Mouse (Mus musculus): ENCODE measurements around the gene Acss1.

DNA sequence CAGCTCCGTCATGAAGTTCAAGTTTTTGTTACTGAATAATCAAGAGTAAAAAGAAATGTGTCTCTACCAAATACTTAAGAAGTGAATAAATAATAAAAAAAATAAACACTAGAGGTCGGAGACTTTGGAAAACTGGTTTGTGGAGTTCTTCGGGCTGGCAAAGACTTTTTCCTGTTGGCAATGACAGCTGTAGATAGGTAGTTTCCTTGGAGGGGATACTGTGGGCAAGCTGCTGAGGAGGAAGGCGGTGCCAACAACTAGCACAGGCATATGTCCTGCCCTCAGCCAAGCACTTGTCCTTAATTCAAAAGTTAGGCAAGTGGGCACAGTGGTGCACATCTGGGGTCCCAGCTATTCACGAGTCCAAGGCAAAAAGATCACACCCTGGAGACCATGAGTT lies 656 bp upstream of the Acss1 start:
- TF ChIP-seq EP300 (IDR thresholded peaks at IDR 0.05; ENCODE audit: low read depth) (no peak), CTCF (IDR thresholded peaks at IDR 0.05; ENCODE audit: low read depth) (no peak)
